Mouse (Mus musculus) stomach, postnatal 0 days (tissue): ENCODE measurements around the gene Ttc17. TPM values are rescaled to one million over a fixed set of nuclear protein-coding genes. Genes with fewer than 3 reads are reported as not detected.

Source experiments
- ATAC-seq: fragments of 200-750 bp; cut with Nextera tagmentation; 2 replicates; pipeline ENCODE4 v1.8.0; 2017; ENCODE audit not compliant: low FRiP score, low TSS enrichment
- DNase-seq: peaks from one replicate; pipeline ENCODE4 v3.0.0-alpha.2; 2016; ENCODE audit warnings: low spot score
- H3K27ac ChIP-seq: fragments of 300-500 bp; sonication (generic); replicated peaks from 2 replicates; pipeline ENCODE4 v1.5.1; 2014; ENCODE audit warnings: mild to moderate bottlenecking, control low read depth
- H3K27me3 ChIP-seq: fragments of 300-500 bp; sonication (generic); 2 replicates; pipeline ENCODE4 v1.6.1; 2014; ENCODE audit warnings: low read length; ENCODE audit not compliant: control insufficient read depth, insufficient read depth
- H3K36me3 ChIP-seq: fragments of 300-500 bp; sonication (generic); 2 replicates; pipeline ENCODE4 v1.6.1; 2014; ENCODE audit warnings: low read length, mixed read lengths; ENCODE audit not compliant: control insufficient read depth, insufficient read depth
- H3K4me1 ChIP-seq: fragments of 300-500 bp; sonication (generic); replicated peaks from 2 replicates; pipeline ENCODE4 v1.6.1; 2014; ENCODE audit warnings: antibody characterized with exemption; ENCODE audit not compliant: control insufficient read depth, insufficient read depth
- H3K4me2 ChIP-seq: fragments of 300-500 bp; sonication (generic); replicated peaks from 2 replicates; pipeline ENCODE4 v1.6.1; 2014; ENCODE audit warnings: low read depth, mild to moderate bottlenecking, control low read depth, moderate library complexity
- H3K4me3 ChIP-seq: fragments of 300-500 bp; sonication (generic); 2 replicates; pipeline ENCODE4 v1.5.1; 2014; ENCODE audit warnings: low read depth, low read length, control low read depth
- H3K9ac ChIP-seq: fragments of 300-500 bp; sonication (generic); 2 replicates; pipeline ENCODE4 v1.6.1; 2014; ENCODE audit warnings: mild to moderate bottlenecking, low read length, control low read depth, mixed read lengths
- H3K9me3 ChIP-seq: fragments of 300-500 bp; sonication (generic); 2 replicates; pipeline ENCODE4 v1.6.1; 2016; ENCODE audit warnings: low read length; ENCODE audit not compliant: control insufficient read depth
- CTCF ChIP-seq: IDR thresholded peaks from 2 replicates; pipeline ENCODE4 v1.5.1; 2016; ENCODE audit warnings: antibody characterized with exemption, low read depth, mild to moderate bottlenecking, moderate library complexity
- EP300 ChIP-seq: optimal IDR thresholded peaks from 2 replicates; pipeline ENCODE3; 2016; ENCODE audit warnings: antibody characterized with exemption
- WGBS: fragments of 180-500 bp; shearing (Covaris S2); extraction: QIAGEN DNeasy Blood & Tissue Kit; methylation state at CpG from one replicate; pipeline ENCODE4 v1.1.7; 2014; 5-methylcytosine and 5-hydroxymethylcytosine counted together
- polyA plus RNA-seq: library from polyadenylated mRNA; unstranded; fragments of >200 nt; fragmentation: Nextera tagmentation; extraction: Ambion mirVana; gene quantifications from 2 replicates; pipeline ENCODE4 v1.2.1, GENCODE M21; 2015

Gene Ttc17
- polyA plus RNA-seq: 11.2 and 11.8 TPM in 2 replicates

GRCm38 (mm10) chr2:94406083-94406957, at the start of gene Ttc17:
Ttc17 (minus strand) TSS chr2:94406689.
- peak within 1 kb of the TSS; percentile 91 for H3K27ac ChIP-seq
- under 1% methylated on average over 73 of the region's 77 CpGs for WGBS
- no peaks in the 10 kb centered on the region for H3K9me3 ChIP-seq
- H3K4me2 ChIP-seq: peak within 1 kb of the TSS; percentile 61
- no peaks in the 10 kb centered on the region for H3K27me3 ChIP-seq
- DNase-seq: peak; percentile 95
- peak within 1 kb of the TSS; percentile 94 for H3K9ac ChIP-seq
- H3K4me3 ChIP-seq: peak within 1 kb of the TSS; percentile 99
- peaks cover 3% of the 10 kb centered on the region; the same call in 1 of the 2 replicates for H3K4me1 ChIP-seq
- no peaks in the 10 kb centered on the region for H3K36me3 ChIP-seq
- peak; percentile 96 for ATAC-seq
- TF ChIP-seq CTCF (peak; percentile 2; the same call in 1 of the 2 replicates), EP300 (peak; percentile 13)

DNA sequence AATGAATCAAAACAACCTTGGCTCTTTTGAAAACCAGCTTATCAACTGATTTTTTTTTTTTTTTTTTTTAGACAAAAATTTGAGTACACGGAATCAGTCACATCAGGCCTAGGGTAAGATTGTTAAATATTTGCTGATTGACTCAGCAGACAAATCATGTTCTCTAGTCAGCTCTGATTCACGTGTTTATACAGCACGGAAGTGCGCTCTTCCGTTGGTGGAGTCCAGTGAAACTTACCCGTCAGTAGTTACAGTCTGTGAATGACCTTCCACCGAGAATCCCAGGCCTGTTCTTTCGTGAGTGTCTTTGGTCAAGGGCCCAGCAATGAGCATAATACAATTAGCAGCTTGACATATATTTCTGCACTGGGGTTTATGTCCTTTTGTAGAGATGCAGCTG, 43.2 kb upstream of the Ttc17 start:
- Histone ChIP-seq H3K4me1 (no peaks in the 10 kb centered on the region), H3K27ac (no peak overlapping the region), H3K4me2 (no peak overlapping the region), H3K9me3 (no peaks in the 10 kb centered on the region), H3K9ac (no peak overlapping the region), H3K4me3 (no peak overlapping the region), H3K36me3 (no peaks in the 10 kb centered on the region), H3K27me3 (no peaks in the 10 kb centered on the region)
- no peak for TF ChIP-seq CTCF
- TF ChIP-seq EP300: no peak
- 61% methylated on average over 8 of the region's 8 CpGs for WGBS
- DNase-seq: no peak
- peak; percentile 60; the same call in 1 of the 2 replicates for ATAC-seq

DNA sequence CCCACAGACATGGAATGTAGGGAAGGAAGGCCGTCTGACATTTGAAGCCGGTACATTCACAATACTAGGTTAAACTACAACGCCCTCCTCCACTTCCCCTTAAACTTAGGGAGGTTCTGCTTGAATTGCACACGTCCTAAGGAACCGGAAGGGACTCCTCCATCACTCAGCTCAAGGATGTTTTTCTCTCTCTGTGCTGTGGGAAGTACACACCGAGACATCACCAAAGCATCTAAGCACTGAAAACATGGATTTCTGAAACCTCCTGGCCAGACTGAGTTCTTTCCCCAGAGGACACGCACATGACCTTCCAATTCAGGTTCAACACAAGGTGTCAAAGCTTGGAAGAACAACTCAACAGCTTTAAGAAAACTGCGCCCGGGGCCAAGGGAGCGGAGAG, 30.5 kb upstream of the Ttc17 start:
- Histone ChIP-seq H3K36me3 (no peaks in the 10 kb centered on the region), H3K27ac (peak overlapping the region; percentile 86), H3K9ac (peak overlapping the region; percentile 96), H3K27me3 (no peaks in the 10 kb centered on the region), H3K4me2 (peak overlapping the region; percentile 85), H3K9me3 (no peaks in the 10 kb centered on the region), H3K4me3 (peak overlapping the region; percentile 99), H3K4me1 (0 out of 2 replicates have a peak, but pooled peaks cover 7% of the 10 kb centered on the region)
- no peak for ATAC-seq
- WGBS: under 1% methylated on average over 10 of the region's 10 CpGs
- no peak for TF ChIP-seq EP300
- no peak for TF ChIP-seq CTCF
- peak; percentile 19 for DNase-seq

- Histone ChIP-seq H3K4me2 (no peak overlapping the region), H3K4me3 (no peak overlapping the region), H3K9me3 (no peaks in the 10 kb centered on the region), H3K9ac (no peak overlapping the region), H3K4me1 (0 out of 2 replicates have a peak, but pooled peaks cover 7% of the 10 kb centered on the region), H3K36me3 (no peaks in the 10 kb centered on the region), H3K27me3 (no peaks in the 10 kb centered on the region), H3K27ac (no peak overlapping the region)
- DNase-seq (no peak), ATAC-seq (no peak)
- TF ChIP-seq EP300 (no peak), CTCF (no peak)
- WGBS: 84% methylated on average over 7 of the region's 7 CpGs
Measured at GRCm38 (mm10) chr2:94435481-94435880, 29.0 kb upstream of the Ttc17 start.

DNA sequence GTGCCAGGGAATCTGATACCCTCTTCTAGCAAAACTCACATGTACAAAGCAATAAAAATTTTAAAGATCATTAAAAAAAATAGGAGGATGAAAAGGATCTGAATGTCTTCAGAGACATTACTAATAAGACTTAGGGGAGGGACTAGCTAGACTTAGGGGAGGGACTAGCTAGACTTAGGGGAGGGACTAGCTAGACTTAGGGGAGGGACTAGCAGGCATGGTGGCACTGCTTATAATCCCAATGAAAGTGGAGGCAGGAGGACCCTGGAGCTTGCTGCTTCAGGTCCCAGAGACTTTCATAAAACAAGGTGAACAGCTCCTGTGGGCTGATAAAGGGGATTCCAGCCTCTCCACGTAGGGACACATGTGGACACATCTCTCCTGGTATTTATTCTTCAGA, 28.3 kb upstream of the Ttc17 start:
- no peaks in the 10 kb centered on the region for H3K27me3 ChIP-seq
- H3K9ac ChIP-seq: no peak overlapping the region
- H3K9me3 ChIP-seq: no peaks in the 10 kb centered on the region
- 52% methylated on average over 1 of the region's 1 CpGs for WGBS
- DNase-seq (no peak), ATAC-seq (no peak)
- H3K4me1 ChIP-seq: 0 out of 2 replicates have a peak, but pooled peaks cover 7% of the 10 kb centered on the region
- H3K4me3 ChIP-seq: no peak overlapping the region
- no peak overlapping the region for H3K27ac ChIP-seq
- TF ChIP-seq CTCF: no peak
- no peak for TF ChIP-seq EP300
- H3K4me2 ChIP-seq: no peak overlapping the region
- H3K36me3 ChIP-seq: no peaks in the 10 kb centered on the region

- H3K27me3 ChIP-seq: no peaks in the 10 kb centered on the region
- no peak overlapping the region for H3K27ac ChIP-seq
- H3K4me1 ChIP-seq: 0 out of 2 replicates have a peak, but pooled peaks cover 7% of the 10 kb centered on the region
- H3K9me3 ChIP-seq: no peaks in the 10 kb centered on the region
- TF ChIP-seq CTCF: no peak
- no peak for TF ChIP-seq EP300
- H3K4me3 ChIP-seq: no peak overlapping the region
- WGBS: 63% methylated on average over 2 of the region's 2 CpGs
- H3K4me2 ChIP-seq: no peak overlapping the region
- no peaks in the 10 kb centered on the region for H3K36me3 ChIP-seq
- ATAC-seq: no peak
- no peak overlapping the region for H3K9ac ChIP-seq
- DNase-seq: no peak
Measured at GRCm38 (mm10) chr2:94432214-94432613, 25.7 kb upstream of the Ttc17 start.
